Mouse (Mus musculus) hindbrain, embryonic 10.5 days (tissue): ENCODE data around the gene Lgr4. TPM values are rescaled to one million over a fixed set of nuclear protein-coding genes. Genes with fewer than 3 reads are reported as not detected.

ENCODE experiments used
- DNase-seq: peaks from one replicate; pipeline ENCODE4 v3.0.0-alpha.2; 2017; ENCODE audit warnings: low spot score
- H3K27ac ChIP-seq: fragments of 300-500 bp; sonication (generic); 2 replicates; pipeline ENCODE4 v1.5.1; 2016; ENCODE audit warnings: mild to moderate bottlenecking, moderate library complexity
- H3K27me3 ChIP-seq: fragments of 300-500 bp; sonication (generic); 2 replicates; pipeline ENCODE4 v1.6.1; 2016; ENCODE audit warnings: mild to moderate bottlenecking; ENCODE audit not compliant: poor library complexity, insufficient read depth, severe bottlenecking
- H3K36me3 ChIP-seq: fragments of 300-500 bp; sonication (generic); 2 replicates; pipeline ENCODE4 v1.6.1; 2016; ENCODE audit warnings: mild to moderate bottlenecking, moderate library complexity
- H3K4me1 ChIP-seq: fragments of 300-500 bp; sonication (generic); replicated peaks from 2 replicates; pipeline ENCODE4 v1.6.1; 2016; ENCODE audit warnings: mild to moderate bottlenecking
- H3K4me3 ChIP-seq: fragments of 300-500 bp; sonication (generic); 2 replicates; pipeline ENCODE4 v1.5.1; 2016; ENCODE audit warnings: mild to moderate bottlenecking, moderate library complexity
- H3K9me3 ChIP-seq: fragments of 300-500 bp; sonication (generic); 2 replicates; pipeline ENCODE4 v1.6.1; 2016; ENCODE audit warnings: mild to moderate bottlenecking, moderate library complexity
- WGBS: fragments of 180-500 bp; shearing (Covaris S2); methylation state at CpG from one replicate; pipeline ENCODE4 v1.1.7; 2016; 5-methylcytosine and 5-hydroxymethylcytosine counted together
- polyA plus RNA-seq: library from polyadenylated mRNA; unstranded; fragments of >200 nt; fragmentation: Nextera tagmentation; extraction: Ambion mirVana; gene quantifications from 2 replicates; pipeline ENCODE4 v1.2.1, GENCODE M21; 2016

Lgr4 gene
- polyA plus RNA-seq, 1 experiment from 2014 or later = 13.0 TPM

GRCm38 (mm10) chr2:110019656-110020055 is 102.2 kb downstream of the Lgr4 start:
- 91% methylated on average over 4 of the region's 4 CpGs for WGBS
- Histone ChIP-seq H3K27ac (0 out of 2 replicates have a peak overlapping the region, but pooled peaks have one; percentile 29), H3K36me3 (peaks cover 43% of the 10 kb centered on the region), H3K4me1 (peaks cover 28% of the 10 kb centered on the region), H3K4me3 (peak overlapping the region; percentile 86), H3K9me3 (no peaks in the 10 kb centered on the region), H3K27me3 (no peaks in the 10 kb centered on the region)
- DNase-seq = no peak

GRCm38 (mm10) chr2:110020430-110020829 is 103.0 kb downstream of the Lgr4 start:
- Histone ChIP-seq H3K27me3 (no peaks in the 10 kb centered on the region), H3K27ac (no peak overlapping the region), H3K9me3 (no peaks in the 10 kb centered on the region), H3K36me3 (peaks cover 47% of the 10 kb centered on the region), H3K4me3 (peak overlapping the region; percentile 86; the same call in 1 of the 2 replicates), H3K4me1 (peaks cover 28% of the 10 kb centered on the region)
- no peak for DNase-seq
- WGBS = 95% methylated on average over 1 of the region's 1 CpGs

GRCm38 (mm10) chr2:110036265-110036664 is 118.8 kb downstream of the Lgr4 start:
- WGBS = 43% methylated on average over 4 of the region's 4 CpGs
- H3K4me1 ChIP-seq = peaks cover 13% of the 10 kb centered on the region
- H3K27me3 ChIP-seq = no peaks in the 10 kb centered on the region
- H3K36me3 ChIP-seq = peaks cover 27% of the 10 kb centered on the region
- no peak overlapping the region for H3K27ac ChIP-seq
- no peak overlapping the region for H3K4me3 ChIP-seq
- DNase-seq = no peak
- no peaks in the 10 kb centered on the region for H3K9me3 ChIP-seq

- DNase-seq = no peak
- Histone ChIP-seq H3K27me3 (no peaks in the 10 kb centered on the region), H3K27ac (no peak overlapping the region), H3K9me3 (no peaks in the 10 kb centered on the region), H3K36me3 (peaks cover 30% of the 10 kb centered on the region), H3K4me1 (peaks cover 13% of the 10 kb centered on the region), H3K4me3 (no peak overlapping the region)
- 70% methylated on average over 4 of the region's 4 CpGs for WGBS
Measured at GRCm38 (mm10) chr2:110036665-110037064, 119.2 kb downstream of the Lgr4 start.

- Histone ChIP-seq H3K36me3 (peaks cover 30% of the 10 kb centered on the region), H3K4me1 (peaks cover 13% of the 10 kb centered on the region), H3K27me3 (no peaks in the 10 kb centered on the region), H3K27ac (no peak overlapping the region), H3K9me3 (no peaks in the 10 kb centered on the region), H3K4me3 (no peak overlapping the region)
- no peak for DNase-seq
- 90% methylated on average over 2 of the region's 2 CpGs for WGBS
Measured at GRCm38 (mm10) chr2:110037221-110037620, 119.8 kb downstream of the Lgr4 start.

- Histone ChIP-seq H3K27me3 (no peaks in the 10 kb centered on the region), H3K9me3 (no peaks in the 10 kb centered on the region), H3K4me3 (no peak overlapping the region), H3K36me3 (peaks cover 19% of the 10 kb centered on the region), H3K27ac (no peak overlapping the region), H3K4me1 (peaks cover 13% of the 10 kb centered on the region)
- no peak for DNase-seq
- WGBS = 83% methylated on average over 5 of the region's 5 CpGs
Measured at GRCm38 (mm10) chr2:110038341-110038740, 120.9 kb downstream of the Lgr4 start.

- WGBS = 74% methylated on average over 5 of the region's 5 CpGs
- no peak overlapping the region for H3K4me3 ChIP-seq
- DNase-seq = no peak
- H3K27me3 ChIP-seq = no peaks in the 10 kb centered on the region
- peaks cover 30% of the 10 kb centered on the region for H3K36me3 ChIP-seq
- H3K9me3 ChIP-seq = no peaks in the 10 kb centered on the region
- no peak overlapping the region for H3K27ac ChIP-seq
- no peaks in the 10 kb centered on the region for H3K4me1 ChIP-seq
Measured at GRCm38 (mm10) chr2:110042861-110043760, 125.7 kb downstream of the Lgr4 start.

GRCm38 (mm10) chr2:110058424-110058823 is 141.0 kb downstream of the Lgr4 start:
- no peaks in the 10 kb centered on the region for H3K9me3 ChIP-seq
- WGBS = 62% methylated on average over 4 of the region's 4 CpGs
- DNase-seq = no peak
- no peaks in the 10 kb centered on the region for H3K4me1 ChIP-seq
- no peaks in the 10 kb centered on the region for H3K27me3 ChIP-seq
- no peaks in the 10 kb centered on the region for H3K36me3 ChIP-seq
- no peak overlapping the region for H3K27ac ChIP-seq
- no peak overlapping the region for H3K4me3 ChIP-seq

- 0 out of 2 replicates have a peak, but pooled peaks cover 5% of the 10 kb centered on the region for H3K9me3 ChIP-seq
- no peak for DNase-seq
- no peaks in the 10 kb centered on the region for H3K27me3 ChIP-seq
- H3K36me3 ChIP-seq = no peaks in the 10 kb centered on the region
- no peak overlapping the region for H3K4me3 ChIP-seq
- 89% methylated on average over 1 of the region's 1 CpGs for WGBS
- H3K4me1 ChIP-seq = no peaks in the 10 kb centered on the region
- no peak overlapping the region for H3K27ac ChIP-seq
Measured at GRCm38 (mm10) chr2:110063131-110063530, 145.7 kb downstream of the Lgr4 start.

Other genes with a start within 250 kb of the Lgr4 start
- gene Bdnf, start 242.9 kb upstream of the Lgr4 start, polyA plus RNA-seq = 2.0 and 3.5 TPM in 2 replicates
- 91.5 and 96.0 TPM in 2 replicates for gene Lin7c, start 26.8 kb upstream of the Lgr4 start, polyA plus RNA-seq
- 41.2 and 53.1 TPM in 2 replicates for gene Ccdc34, start 100.2 kb downstream of the Lgr4 start, polyA plus RNA-seq